Mouse (Mus musculus) gastrocnemius, postnatal 4 days (tissue): ENCODE measurements around the gene Iqschfp. TPM values are rescaled to one million over a fixed set of nuclear protein-coding genes. Genes with fewer than 3 reads are reported as not detected.

Experiments
- DNase-seq, 2 experiments: peaks; one replicate each; pipeline ENCODE4 v3.0.0; 2021 to 2022; ENCODE audit warnings: low spot score in 2 of 2, mixed read lengths in 2 of 2
- long read RNA-seq, 2 experiments: library from polyadenylated mRNA; stranded (forward); transcript quantifications; one replicate each; pipeline ENCODE4 v2.0.0; 2021
- total RNA-seq, 2 experiments: library from RNA; stranded (reverse); gene quantifications; 2 replicates each; pipeline ENCODE4 v1.2.3; 2021

The Iqschfp gene
- not detected for total RNA-seq
- long read RNA-seq, experiment 1, partial matches to known transcripts: 5 of 7 reads
- long read RNA-seq, experiment 1, other reads (novel, unspliced or antisense): 2 of 7 reads
- long read RNA-seq, experiment 2, partial matches to known transcripts: 5 of 8 reads
- long read RNA-seq, experiment 2, other reads (novel, unspliced or antisense): 3 of 8 reads

DNA sequence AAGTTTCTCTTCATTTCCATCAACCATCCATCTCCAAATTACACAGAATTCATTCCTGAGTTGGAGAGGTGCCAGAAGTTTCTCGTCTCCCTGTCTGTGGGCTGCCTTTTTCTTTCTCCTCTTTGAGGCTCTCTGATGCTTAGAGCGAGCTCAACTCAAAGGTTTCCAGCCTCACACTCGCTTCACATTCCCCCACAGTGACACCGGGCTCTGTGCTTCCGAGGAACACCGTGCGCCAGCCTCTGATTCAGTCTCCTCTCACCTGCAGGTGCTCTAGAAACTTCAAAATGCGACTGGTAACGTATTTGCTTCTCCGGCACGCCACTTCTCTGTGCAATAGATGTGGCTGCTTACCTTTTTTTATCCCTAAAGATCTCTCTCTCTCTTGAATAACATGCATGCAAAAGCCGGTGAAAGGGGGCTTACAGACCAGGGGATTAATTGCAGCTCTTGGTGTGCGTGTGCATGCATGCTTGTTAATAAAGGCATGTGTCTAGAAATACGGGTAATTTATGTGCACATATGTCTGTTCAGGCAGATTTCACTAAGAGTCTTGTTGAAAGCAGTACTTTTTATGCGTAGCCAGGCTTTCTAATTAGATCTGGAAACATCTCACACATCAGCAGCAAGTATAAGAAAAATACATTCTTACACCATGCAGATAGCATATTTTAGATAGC, at the start of gene Iqschfp, which contains the start of gene Iqcj:
Gene Iqschfp (plus strand): TSS at position 207 of the 680 bp plus-strand sequence.
Gene Iqcj (plus strand): TSS at position 195 of the 680 bp plus-strand sequence.
- DNase-seq: no peak

DNA sequence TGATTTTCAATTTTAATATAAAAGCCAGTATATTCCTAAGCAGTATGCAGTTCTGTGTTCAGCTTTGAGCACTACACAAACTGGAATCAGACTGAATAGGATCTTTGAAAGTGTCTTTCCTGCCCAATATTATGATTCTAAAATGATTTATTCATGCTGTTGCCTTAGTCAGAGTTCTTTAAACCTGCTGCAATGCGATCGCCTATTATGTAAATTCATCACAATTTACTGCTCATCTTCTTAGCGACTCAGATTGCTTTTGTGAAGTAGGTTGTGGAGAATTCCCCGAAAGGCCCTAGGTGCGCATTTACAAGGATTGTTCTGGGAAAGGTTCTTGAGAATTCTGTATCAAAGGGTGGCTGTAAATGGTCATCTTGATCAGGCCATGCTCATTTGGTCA, 39.6 kb upstream of the Iqschfp start:
- DNase-seq: no peak

DNA sequence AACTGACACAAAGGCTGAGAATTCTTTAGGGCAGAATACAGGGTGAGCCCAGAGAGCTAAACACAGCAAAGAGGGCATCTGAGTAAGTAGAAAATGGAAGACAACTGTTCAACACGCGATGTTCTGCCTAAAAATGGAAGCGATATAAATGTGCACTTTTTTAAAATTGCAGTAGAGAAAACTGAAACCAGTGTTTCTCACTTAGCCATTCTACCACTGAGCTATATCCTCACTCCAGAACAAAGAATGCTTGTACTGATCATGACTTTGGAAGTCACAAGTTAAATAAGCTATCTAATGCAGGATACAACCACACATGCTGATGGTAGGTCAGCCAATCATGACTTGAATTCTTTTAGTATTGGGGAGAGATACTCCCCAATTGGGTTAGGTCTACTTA, 30.5 kb upstream of the Iqschfp start:
- no peak for DNase-seq

DNA sequence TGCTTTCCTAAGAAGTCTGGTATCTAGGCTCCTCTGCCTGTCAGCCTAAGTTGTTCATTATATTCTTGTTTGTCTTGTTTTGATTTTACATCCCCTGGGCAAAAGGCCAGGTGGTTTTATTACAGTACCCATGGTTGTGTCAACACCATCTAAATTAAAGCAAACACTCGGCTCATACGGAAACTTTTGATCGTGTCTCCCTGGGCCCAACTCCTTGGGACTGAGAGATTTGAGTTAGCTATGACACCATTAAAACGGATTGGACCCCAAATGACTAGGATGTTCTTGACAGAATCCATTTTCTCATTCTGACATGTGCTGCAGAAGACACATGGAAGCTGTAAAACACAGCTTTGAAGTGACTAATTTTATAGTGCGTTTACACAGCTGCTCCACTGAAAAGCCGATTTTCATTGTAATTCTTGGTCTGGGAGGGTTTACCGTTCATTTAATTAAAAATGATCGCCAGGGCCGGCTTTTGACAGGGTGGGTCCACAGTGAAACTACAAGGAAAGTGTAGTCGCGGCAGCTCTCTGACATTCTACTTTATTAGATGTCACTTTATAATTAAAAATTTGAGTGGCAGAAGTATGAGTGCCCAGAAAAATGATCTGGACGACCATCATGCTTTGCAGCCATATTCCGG, 24.5 kb upstream of the Iqschfp start:
- DNase-seq: no peak

DNA sequence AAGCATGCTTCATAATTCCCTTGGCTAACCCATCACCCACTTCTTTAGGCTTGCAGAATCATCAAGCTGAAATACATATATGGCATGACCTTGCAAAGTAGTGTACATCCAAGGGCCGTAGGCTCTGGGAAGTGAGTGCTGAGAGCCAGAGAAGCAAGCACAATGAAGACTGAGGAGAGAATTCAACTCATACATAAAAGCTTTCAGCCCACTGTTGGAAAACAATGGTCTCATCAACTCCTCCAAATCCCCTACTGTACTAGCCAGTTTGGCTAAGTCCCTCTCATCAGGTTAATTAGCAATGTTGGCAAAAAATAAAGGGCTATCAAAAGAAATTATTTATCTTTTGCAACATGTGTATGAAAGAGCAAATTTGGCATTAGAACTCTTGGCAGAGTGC, 22.6 kb upstream of the Iqschfp start:
- no peak for DNase-seq

DNA sequence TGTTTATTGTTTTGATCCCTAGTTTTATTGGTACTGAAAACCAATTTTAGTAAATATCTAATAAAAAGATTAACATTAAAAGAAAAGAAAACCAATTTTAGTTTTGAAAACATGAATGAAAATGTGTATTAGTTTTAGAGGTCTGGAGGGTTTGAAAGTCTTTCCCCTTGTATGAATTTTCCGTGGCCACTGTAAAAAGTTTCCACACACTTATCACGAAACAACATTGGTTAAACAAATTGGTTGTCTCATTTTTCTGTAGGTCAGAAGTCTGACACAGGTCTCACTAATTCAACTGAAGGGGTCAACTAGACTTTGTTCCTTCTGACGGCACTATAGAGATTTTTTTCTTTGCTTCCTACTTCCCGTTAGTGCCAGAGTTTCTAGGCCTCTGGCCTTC, 14.8 kb upstream of the Iqschfp start:
- no peak for DNase-seq

DNA sequence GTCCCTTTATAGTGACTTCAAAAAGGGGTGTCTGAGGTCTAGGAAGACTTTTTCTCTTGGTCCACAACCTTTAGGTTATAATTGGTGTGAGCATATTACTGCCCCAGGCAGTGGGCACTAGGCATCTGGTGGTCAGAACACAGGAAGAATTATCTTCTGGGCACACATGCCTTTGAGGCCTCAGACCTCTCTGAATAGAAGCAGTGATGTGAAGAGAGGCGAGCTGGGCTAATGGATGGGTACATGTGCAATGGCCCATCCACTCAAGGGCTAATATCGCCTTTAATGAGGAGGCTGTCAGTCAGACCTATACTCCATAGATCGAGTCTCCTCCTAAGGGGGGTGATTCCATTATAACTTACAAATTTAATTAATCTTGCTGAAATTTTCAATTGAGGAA, 7.7 kb upstream of the Iqschfp start:
- no peak for DNase-seq

DNA sequence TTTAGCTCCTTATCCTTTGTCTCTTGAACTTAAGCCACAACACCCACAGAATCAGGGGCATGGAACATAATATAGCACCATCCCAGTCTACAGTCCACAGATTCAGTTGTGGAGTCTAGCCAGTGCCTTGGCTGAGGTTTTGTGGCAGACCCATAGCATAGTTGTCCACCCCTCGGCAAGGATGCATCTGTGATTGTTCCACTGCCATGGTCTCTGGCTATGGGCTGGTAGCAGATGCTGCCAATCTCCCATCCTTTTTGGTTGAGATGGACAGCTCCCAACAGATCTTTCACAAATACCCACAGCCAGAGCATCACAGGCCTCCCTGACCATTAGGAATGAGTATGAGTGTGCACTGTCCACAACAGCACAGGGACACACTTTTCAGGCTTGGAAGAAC, 5.9 kb upstream of the Iqschfp start:
- DNase-seq: no peak

DNA sequence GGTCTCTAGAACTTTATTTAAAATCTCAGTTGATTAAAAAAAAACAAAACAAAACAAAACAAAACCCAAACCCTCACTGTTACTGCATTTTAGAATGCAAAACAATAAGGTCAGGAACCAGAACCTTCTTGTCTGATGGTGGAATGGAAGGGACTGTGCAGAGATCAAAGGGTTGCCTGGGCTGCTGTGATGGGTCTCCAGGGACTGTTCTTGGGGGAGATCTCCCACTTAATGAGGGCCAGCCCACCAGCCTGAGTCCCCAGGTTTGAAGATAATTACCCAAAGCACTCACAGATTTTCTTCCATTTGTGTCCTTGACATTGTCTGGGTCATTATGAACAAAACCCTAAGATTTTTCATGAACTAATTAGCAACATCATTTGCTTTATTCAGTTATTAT, 4.8 kb upstream of the Iqschfp start:
- DNase-seq: no peak

DNA sequence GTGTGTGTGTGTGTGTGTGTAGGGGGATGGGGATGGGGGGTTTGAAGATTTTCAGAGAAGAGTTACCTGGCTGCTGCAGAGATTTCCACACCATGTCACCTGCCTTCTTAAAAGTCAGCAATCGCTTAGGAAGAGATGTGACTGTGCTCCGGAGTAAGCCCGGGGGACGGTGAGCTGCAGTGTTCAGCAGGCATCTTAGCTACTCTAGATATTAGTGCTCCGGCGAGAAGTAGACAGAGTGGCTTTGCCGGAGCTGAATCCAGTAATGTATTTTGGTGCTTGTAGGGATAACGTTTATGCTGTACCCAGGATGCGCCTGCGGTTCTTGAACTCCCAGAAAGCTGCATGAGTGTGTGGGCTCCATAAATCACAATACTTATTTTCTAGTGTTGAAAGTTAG, 736 bp downstream of the Iqschfp start:
- no peak for DNase-seq

DNA sequence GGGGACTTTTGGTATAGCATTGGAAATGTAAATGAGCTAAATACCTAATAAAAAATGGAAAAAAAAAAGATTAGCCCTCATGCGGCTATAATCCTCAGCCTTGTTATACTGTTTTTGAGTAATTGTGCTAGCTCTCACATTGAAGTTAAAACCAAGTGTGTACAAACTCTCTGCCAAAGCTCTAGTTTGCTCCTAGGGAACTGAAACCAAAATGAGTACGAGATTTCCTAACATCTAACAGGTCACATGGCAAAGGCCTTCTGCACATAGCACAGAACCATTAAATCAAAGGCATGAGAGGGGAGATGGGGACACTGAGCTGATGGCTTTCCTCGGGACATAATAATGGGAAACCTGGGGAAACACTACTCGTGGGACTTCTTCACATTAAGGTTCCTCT, 10.5 kb downstream of the Iqschfp start:
- DNase-seq: no peak

DNA sequence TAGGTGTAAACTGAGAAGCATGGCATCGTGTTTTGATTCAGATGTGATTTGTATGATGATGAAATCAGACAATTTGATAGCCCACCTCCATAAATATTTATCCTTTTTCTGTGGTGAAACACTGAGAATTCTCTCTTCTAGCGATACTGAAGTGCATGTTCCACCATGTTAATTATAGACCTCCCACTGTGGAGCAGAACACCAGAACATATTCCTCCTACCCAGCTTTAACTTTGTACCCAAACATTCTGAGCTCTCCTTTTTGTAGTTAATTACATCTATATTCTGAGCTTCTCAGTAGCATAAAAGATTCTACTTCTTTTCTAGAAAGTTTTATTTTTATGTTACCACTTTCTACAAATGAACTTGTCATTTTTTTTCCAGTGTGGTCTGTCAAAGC, 16.6 kb downstream of the Iqschfp start:
- no peak for DNase-seq

DNA sequence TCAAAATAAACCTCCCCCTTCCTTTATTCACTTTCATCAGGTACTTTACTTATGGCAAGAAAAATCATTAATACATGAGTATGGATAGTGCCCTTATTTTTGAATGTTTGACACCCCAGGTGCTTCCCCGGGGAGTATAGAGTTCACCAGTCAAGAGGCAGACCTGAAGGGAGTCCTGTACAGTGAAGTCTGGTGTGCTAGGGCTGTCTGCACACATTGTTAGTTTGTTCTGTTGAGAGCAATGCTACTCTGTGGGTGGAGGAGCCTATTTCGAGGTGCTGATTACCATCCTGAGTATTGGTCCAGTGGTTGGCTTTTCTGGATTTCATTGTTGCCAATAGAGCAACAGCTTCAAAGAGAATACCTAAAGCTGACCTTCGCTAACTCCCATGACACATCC, 26.1 kb downstream of the Iqschfp start:
- no peak for DNase-seq

DNA sequence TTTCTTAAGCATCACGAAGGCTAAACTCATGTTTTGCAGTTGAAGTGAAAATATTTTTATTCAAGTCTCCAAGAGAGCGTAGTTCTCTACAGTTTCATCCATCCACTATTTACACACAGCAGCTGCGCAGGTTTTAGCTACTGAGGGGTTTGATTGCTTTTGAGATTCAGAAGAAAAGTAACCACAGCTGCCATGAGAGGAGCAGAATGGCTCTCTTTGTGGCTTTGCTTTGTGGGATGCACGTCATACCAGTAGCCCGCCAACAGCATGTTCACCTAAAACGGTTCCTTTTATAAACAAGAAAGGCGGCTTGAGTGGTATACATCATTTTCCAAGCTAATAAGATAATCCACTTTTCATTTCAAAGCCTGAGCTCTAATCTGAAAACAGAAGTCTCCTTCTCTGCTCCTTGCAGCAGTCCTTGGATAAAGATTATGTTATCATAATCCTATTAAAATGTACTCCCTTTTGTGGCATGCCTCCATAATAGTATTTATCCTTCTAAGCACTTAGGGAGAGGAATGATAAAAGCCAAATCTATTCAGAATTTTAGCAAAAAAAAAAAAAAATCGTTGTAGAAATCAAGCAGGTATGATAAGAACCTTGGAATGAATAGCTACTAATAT, 26.7 kb downstream of the Iqschfp start:
- no peak for DNase-seq

DNA sequence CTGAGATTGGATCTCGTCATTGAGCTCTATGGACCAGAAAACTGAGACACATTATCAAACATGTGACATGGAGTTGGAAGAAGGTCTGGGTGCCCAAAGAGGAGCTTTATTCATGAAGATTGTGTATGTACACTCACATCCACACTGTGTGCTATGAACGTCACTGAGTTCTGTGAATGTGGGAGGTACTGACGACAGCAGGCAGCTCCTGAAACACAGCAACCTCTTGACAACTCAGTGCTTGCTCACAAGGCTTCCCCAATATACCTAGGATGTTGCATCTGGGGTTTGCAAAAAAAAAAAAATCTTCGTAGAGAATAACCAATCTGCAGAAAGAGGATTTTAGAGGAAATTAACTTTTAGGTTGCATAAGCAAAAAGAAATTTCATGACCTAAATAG, 31.1 kb downstream of the Iqschfp start:
- DNase-seq: no peak

DNA sequence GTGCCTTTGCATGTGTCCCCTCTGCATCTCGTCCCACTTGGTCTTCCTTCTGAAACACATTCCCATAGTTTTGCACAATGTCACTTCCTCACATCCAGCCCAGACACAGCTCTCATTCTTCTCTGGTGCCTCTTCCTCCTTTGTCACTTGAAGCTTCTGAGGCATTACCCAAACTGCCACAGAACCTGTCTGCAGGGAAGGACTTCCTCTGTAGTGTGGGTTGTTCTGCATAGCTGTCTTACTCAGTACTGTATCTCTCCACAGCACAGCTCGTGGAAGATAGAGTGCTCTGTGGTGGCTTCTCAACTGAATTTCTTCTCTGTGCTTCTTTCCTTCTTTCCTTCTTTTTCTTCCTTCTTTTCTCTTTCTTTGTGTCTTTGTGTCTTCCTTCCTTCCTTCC, 33.4 kb downstream of the Iqschfp start:
- no peak for DNase-seq

DNA sequence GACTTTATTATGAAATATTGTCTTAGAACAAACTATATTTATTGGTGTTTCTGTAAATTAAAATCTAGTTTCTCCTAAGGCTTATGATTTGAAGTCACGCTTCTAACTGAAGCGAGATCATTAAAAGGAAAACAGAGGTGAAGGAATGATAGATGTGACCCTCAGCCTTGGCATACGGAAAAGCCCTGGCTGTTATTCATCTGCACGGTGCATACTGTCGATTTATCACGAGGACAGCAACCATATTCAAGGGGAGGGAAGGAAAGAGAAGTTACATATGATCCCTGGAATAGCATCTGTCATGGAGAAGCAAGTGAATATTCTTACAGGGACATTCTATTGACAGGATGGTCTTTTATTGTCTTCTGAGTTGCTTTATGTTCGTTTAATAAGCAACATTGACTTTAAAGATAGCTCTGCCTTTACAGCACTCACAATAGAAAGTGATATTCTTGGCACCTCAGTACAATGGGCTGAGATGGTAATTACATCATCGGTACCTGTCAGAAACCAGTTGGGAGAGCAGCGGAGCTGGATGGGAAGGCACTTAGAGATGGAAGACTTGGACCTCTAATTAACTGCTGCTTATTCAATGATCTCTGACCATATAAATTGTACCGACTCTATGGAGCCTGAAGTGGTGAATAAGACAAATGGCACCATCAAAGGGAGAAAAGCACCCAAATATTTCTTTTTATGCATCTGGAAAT, 38.5 kb downstream of the Iqschfp start:
- no peak for DNase-seq

DNA sequence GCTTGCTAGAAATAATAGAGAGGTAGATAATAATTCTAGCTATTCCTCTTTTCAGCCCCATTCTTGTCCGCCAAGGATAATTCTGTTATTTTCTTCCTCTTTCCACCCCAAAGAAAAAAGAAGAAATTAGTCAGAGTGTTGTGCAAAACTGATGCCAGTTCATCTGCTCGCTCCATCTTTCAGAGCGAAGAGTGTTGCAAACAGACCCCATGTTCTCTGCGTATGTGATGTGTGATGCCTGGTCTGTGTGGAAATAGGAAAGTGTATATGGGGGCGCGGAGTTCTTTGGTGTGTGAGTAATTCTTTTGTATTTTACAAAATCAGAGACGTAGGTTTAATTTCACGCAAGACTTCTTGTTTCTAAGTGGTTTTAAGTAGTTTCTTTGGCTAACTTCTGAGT, 39.1 kb downstream of the Iqschfp start:
- DNase-seq: no peak

DNA sequence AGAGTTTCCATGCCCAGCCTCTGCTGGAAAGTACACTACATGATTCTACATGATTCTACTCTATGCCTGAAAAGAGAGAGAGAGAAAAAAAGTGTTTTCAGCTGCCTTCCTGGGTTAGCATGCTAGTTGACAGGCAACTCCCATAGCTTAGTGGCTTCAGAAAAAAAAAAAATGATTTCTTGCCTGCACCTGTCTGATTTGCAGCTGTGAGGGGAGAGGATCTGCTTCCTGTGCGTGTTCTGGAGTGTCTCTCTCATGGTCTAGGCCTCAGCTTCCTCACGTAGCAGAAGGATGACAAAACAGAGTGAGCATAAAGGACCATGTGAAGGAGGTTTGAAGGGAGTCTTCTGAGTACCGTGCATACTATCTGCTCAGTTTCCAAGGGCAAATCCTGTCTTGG, 39.9 kb downstream of the Iqschfp start:
- no peak for DNase-seq

DNA sequence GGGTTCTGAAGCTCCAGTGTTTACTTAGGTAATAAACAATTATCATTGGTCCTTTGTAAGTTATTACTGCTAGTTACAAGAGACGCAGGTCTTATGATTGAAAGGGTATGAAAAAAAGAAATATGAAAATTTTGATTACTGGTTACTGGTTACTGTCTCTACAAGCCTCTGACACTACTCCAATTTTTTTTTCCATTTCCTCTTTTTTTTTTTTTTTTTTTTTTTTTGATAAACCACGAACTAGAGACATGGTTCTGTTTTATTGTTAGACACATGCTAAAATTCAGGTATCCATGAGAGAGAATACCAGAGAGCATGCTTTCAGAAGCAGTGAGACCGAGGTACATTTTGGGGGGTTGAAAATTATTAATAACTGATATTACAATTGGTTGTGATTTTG, 43.8 kb downstream of the Iqschfp start:
- DNase-seq: no peak

DNA sequence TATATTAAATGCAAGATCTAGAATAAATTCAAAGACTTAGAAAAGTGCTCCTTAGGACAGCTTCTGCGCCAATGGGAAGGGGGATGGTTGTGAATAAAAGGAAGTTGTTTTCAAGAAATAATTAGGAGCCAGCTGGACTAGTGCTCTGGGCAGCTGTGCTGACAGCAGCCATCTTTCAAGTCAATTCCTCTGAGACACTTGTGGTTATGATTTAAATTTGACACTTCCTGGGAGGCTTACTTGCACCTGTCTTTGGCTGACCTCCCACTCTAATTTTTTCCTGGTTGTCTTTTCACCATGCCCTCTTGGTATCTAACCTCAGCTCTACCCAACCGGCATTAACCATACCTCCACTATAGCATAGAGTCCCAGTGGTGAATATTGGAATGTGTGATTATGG, 55.0 kb downstream of the Iqschfp start:
- no peak for DNase-seq

DNA sequence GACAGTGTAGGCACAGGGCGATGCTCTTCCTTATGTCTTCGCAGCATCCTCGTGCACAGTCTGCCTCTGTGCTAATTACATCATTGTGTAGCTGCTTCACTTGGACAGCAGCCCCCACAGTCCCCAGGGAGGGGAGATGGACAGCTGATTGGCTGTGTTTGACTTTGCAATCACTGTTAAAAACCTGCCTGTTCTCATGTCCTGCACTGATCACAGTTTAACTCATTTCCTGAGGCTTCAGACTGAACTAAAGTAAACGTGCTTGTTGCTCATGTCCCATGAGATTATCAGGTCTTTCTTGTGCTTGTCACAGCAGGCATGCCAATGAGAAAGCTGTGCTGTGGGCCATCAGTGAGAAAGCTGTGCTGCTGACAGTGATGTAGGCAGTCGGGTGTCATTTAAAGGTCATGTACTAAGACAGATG, 60.5 kb downstream of the Iqschfp start:
- peak in 1 of 2 experiments; percentile 10 for DNase-seq
